Mouse (Mus musculus) spleen, postnatal 10 days (tissue): ENCODE results near the gene Slc5a2.

Source experiments
- DNase-seq, 2 experiments: peaks; one replicate each; pipeline ENCODE4 v3.0.0; 2021 to 2022; ENCODE audit warnings: low spot score in 2 of 2

Slc5a2 gene

GRCm38 (mm10) chr7:128265411-128265810 lies at the start of gene Slc5a2:
Gene Slc5a2, plus strand, starts transcription at chr7:128265657.
- no peak for DNase-seq

- no peak for DNase-seq
Observed at GRCm38 (mm10) chr7:128219952-128220351, 45.5 kb upstream of the Slc5a2 start.

- DNase-seq: no peak
Observed at GRCm38 (mm10) chr7:128220936-128221335, 44.5 kb upstream of the Slc5a2 start.

GRCm38 (mm10) chr7:128231741-128232140 lies 33.7 kb upstream of the Slc5a2 start:
- no peak for DNase-seq

GRCm38 (mm10) chr7:128234796-128235195 lies 30.7 kb upstream of the Slc5a2 start:
- no peak for DNase-seq

GRCm38 (mm10) chr7:128235481-128235880 lies 30.0 kb upstream of the Slc5a2 start:
- DNase-seq: no peak

- DNase-seq: no peak
Observed at GRCm38 (mm10) chr7:128236426-128236825, 29.0 kb upstream of the Slc5a2 start.

- peak; percentile 87 to 91 for DNase-seq
Observed at GRCm38 (mm10) chr7:128236856-128237592, 28.4 kb upstream of the Slc5a2 start, which contains the start of gene Armc5. Gene Armc5, plus strand, starts transcription at chr7:128237342.

GRCm38 (mm10) chr7:128237593-128237926 lies 27.9 kb upstream of the Slc5a2 start:
- DNase-seq: no peak

- DNase-seq: peak; percentile 100
Observed at GRCm38 (mm10) chr7:128237927-128238778, 27.3 kb upstream of the Slc5a2 start, which contains the start of gene 9130023H24Rik. Gene 9130023H24Rik, minus strand, starts transcription at chr7:128238031.

GRCm38 (mm10) chr7:128238991-128239390 lies 26.5 kb upstream of the Slc5a2 start:
- peak in 1 of 2 experiments; percentile 75 for DNase-seq

GRCm38 (mm10) chr7:128240131-128240784 lies 25.2 kb upstream of the Slc5a2 start:
- DNase-seq: no peak

- DNase-seq: no peak
Observed at GRCm38 (mm10) chr7:128242331-128242730, 23.1 kb upstream of the Slc5a2 start.

- DNase-seq: no peak
Observed at GRCm38 (mm10) chr7:128243921-128244320, 21.5 kb upstream of the Slc5a2 start.

- no peak for DNase-seq
Observed at GRCm38 (mm10) chr7:128244410-128245025, 20.9 kb upstream of the Slc5a2 start.

GRCm38 (mm10) chr7:128245547-128245946 lies 19.9 kb upstream of the Slc5a2 start:
- no peak for DNase-seq

GRCm38 (mm10) chr7:128246496-128247391 lies 18.7 kb upstream of the Slc5a2 start, which contains the start of gene Tgfb1i1:
Gene Tgfb1i1, plus strand, starts transcription at chr7:128246812.
- DNase-seq: no peak

- DNase-seq: peak; percentile 85 to 94
Observed at GRCm38 (mm10) chr7:128247443-128247842, 18.0 kb upstream of the Slc5a2 start.

GRCm38 (mm10) chr7:128248081-128249042 lies 17.1 kb upstream of the Slc5a2 start:
- no peak for DNase-seq
